Mouse (Mus musculus): ENCODE results near the gene Ssr2. TPM values are rescaled to one million over a fixed set of nuclear protein-coding genes. Genes with fewer than 3 reads are reported as not detected.

The Ssr2 gene
- polyA plus RNA-seq, 1 experiment from 2014 or later, result 269 TPM

GRCm38 (mm10) chr3:88532689-88533511 is 42.8 kb upstream of the Ssr2 start:
- Histone ChIP-seq H3K36me3 (ENCODE audit: insufficient read depth, low read length) (peaks cover 19% of the 10 kb centered on the region), H3K9me3 (ENCODE audit: low read length) (no peaks in the 10 kb centered on the region), H3K9ac (replicated peaks; ENCODE audit: low read length) (peak overlapping the region; percentile 99), H3K4me3 (ENCODE audit: low read length) (peak overlapping the region; percentile 94), H3K27me3 (ENCODE audit: insufficient read depth, low read length) (no peaks in the 10 kb centered on the region), H3K27ac (ENCODE audit: low read length) (peak overlapping the region; percentile 99), H3K4me1 (ENCODE audit: insufficient read depth, low read length) (peaks cover 67% of the 10 kb centered on the region), H3K4me2 (replicated peaks; ENCODE audit: low read depth, low read length) (peak overlapping the region; percentile 83)
- WGBS, result under 1% methylated on average over 30 of the region's 40 CpGs
- peak; percentile 9 for ATAC-seq (ENCODE audit: low FRiP score, low TSS enrichment)

DNA sequence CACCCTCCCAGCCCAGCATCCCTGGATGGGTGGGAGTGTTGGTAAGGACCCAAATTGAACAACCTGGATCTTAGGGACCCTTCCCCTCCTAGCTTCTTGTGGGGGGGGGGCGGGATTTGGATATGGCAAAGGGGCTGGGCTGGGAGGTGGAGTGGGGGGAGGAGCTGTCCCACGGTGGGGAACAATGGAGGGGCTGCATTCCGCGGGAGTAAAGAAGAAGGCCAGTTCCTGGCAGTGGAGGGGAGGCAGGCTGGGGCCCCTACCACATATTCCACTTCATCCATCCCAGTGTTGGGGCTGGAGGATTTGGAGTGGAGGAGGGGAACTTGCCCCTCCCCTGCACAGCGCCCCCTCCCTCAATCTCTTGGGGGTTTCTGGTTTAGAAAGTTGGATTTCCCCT is 42.0 kb upstream of the Ssr2 start:
- 2% methylated on average over 5 of the region's 5 CpGs for WGBS
- peak overlapping the region; percentile 99 for H3K27ac ChIP-seq (ENCODE audit: low read length)
- peaks cover 27% of the 10 kb centered on the region for H3K36me3 ChIP-seq (ENCODE audit: insufficient read depth, low read length)
- peak overlapping the region; percentile 94 for H3K4me3 ChIP-seq (ENCODE audit: low read length)
- peak overlapping the region; percentile 99 for H3K9ac ChIP-seq (replicated peaks; ENCODE audit: low read length)
- no peak for ATAC-seq (ENCODE audit: low FRiP score, low TSS enrichment)
- H3K27me3 ChIP-seq (ENCODE audit: insufficient read depth, low read length), result no peaks in the 10 kb centered on the region
- no peaks in the 10 kb centered on the region for H3K9me3 ChIP-seq (ENCODE audit: low read length)
- peaks cover 71% of the 10 kb centered on the region for H3K4me1 ChIP-seq (ENCODE audit: insufficient read depth, low read length)
- peak overlapping the region; percentile 83 for H3K4me2 ChIP-seq (replicated peaks; ENCODE audit: low read depth, low read length)

DNA sequence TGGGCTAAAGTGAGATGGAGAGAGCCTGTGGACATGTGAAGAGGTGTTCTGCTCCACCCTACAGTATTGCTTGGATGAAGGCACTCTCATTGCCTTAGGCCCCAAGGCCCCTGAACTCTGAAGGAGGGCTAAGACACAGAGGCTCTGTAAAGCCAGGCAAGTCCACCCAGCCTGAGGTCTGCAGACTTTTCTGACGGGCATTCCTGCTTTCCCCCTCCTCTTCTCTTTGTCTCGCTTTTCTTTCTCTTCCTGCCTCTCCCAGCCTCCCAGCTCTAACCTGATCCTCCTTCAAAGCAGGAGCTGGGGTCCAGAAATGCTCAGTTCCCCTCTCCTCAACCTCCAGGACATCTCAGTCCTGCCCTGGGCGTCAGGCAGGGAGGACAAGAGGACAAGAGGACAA is 40.7 kb upstream of the Ssr2 start:
- no peak for ATAC-seq (ENCODE audit: low FRiP score, low TSS enrichment)
- no peaks in the 10 kb centered on the region for H3K9me3 ChIP-seq (ENCODE audit: low read length)
- no peaks in the 10 kb centered on the region for H3K27me3 ChIP-seq (ENCODE audit: insufficient read depth, low read length)
- peaks cover 66% of the 10 kb centered on the region for H3K4me1 ChIP-seq (ENCODE audit: insufficient read depth, low read length)
- H3K4me2 ChIP-seq (replicated peaks; ENCODE audit: low read depth, low read length), result peak overlapping the region; percentile 83
- H3K27ac ChIP-seq (ENCODE audit: low read length), result peak overlapping the region; percentile 61; the same call in 1 of the 2 replicates
- peak overlapping the region; percentile 94 for H3K4me3 ChIP-seq (ENCODE audit: low read length)
- WGBS, result 23% methylated on average over 3 of the region's 3 CpGs
- H3K9ac ChIP-seq (replicated peaks; ENCODE audit: low read length), result peak overlapping the region; percentile 99
- peaks cover 30% of the 10 kb centered on the region for H3K36me3 ChIP-seq (ENCODE audit: insufficient read depth, low read length)

DNA sequence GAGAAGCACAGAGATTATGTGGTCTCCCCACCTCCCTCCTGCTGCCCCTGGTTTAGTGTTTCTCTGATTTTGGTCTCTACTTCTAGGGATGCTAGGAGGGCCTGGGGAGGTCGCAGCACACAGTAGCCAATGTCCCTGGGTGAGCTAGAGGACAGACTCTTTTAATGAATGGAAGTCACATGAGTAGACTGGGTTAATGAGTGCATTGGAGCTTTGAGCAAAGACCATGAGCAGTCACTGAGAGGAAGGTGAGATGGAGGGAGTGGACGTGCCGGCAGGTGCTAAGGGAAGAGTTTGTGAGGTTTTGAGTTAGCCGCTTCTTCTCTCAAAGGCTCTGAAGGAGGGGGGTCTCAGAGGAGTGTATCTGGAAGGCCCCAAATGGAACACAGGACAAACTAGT is 40.1 kb upstream of the Ssr2 start:
- no peaks in the 10 kb centered on the region for H3K27me3 ChIP-seq (ENCODE audit: insufficient read depth, low read length)
- no peaks in the 10 kb centered on the region for H3K9me3 ChIP-seq (ENCODE audit: low read length)
- no peak for ATAC-seq (ENCODE audit: low FRiP score, low TSS enrichment)
- peak overlapping the region; percentile 83 for H3K4me2 ChIP-seq (replicated peaks; ENCODE audit: low read depth, low read length)
- H3K27ac ChIP-seq (ENCODE audit: low read length), result peak overlapping the region; percentile 61; the same call in 1 of the 2 replicates
- 33% methylated on average over 4 of the region's 4 CpGs for WGBS
- peaks cover 60% of the 10 kb centered on the region for H3K4me1 ChIP-seq (ENCODE audit: insufficient read depth, low read length)
- H3K36me3 ChIP-seq (ENCODE audit: insufficient read depth, low read length), result peaks cover 34% of the 10 kb centered on the region
- peak overlapping the region; percentile 94 for H3K4me3 ChIP-seq (ENCODE audit: low read length)
- peak overlapping the region; percentile 99 for H3K9ac ChIP-seq (replicated peaks; ENCODE audit: low read length)

GRCm38 (mm10) chr3:88536103-88536930 is 39.4 kb upstream of the Ssr2 start:
- H3K36me3 ChIP-seq (ENCODE audit: insufficient read depth, low read length), result peaks cover 34% of the 10 kb centered on the region
- 5% methylated on average over 64 of the region's 64 CpGs for WGBS
- peaks cover 57% of the 10 kb centered on the region for H3K4me1 ChIP-seq (ENCODE audit: insufficient read depth, low read length)
- H3K27ac ChIP-seq (ENCODE audit: low read length), result peak overlapping the region; percentile 60; the same call in 1 of the 2 replicates
- no peaks in the 10 kb centered on the region for H3K27me3 ChIP-seq (ENCODE audit: insufficient read depth, low read length)
- peak; percentile 36 for ATAC-seq (ENCODE audit: low FRiP score, low TSS enrichment)
- peak overlapping the region; percentile 83 for H3K4me2 ChIP-seq (replicated peaks; ENCODE audit: low read depth, low read length)
- H3K4me3 ChIP-seq (ENCODE audit: low read length), result peak overlapping the region; percentile 94
- H3K9me3 ChIP-seq (ENCODE audit: low read length), result no peaks in the 10 kb centered on the region
- H3K9ac ChIP-seq (replicated peaks; ENCODE audit: low read length), result peak overlapping the region; percentile 99

- Histone ChIP-seq H3K4me2 (replicated peaks; ENCODE audit: low read depth, low read length) (peak overlapping the region; percentile 83; the same call in 1 of the 2 replicates), H3K27ac (ENCODE audit: low read length) (no peak overlapping the region), H3K9me3 (ENCODE audit: low read length) (no peaks in the 10 kb centered on the region), H3K27me3 (ENCODE audit: insufficient read depth, low read length) (no peaks in the 10 kb centered on the region), H3K36me3 (ENCODE audit: insufficient read depth, low read length) (peaks cover 34% of the 10 kb centered on the region), H3K4me1 (ENCODE audit: insufficient read depth, low read length) (peaks cover 57% of the 10 kb centered on the region), H3K9ac (replicated peaks; ENCODE audit: low read length) (peak overlapping the region; percentile 99), H3K4me3 (ENCODE audit: low read length) (peak overlapping the region; percentile 94; the same call in 1 of the 2 replicates)
- 68% methylated on average over 6 of the region's 6 CpGs for WGBS
- ATAC-seq (ENCODE audit: low FRiP score, low TSS enrichment), result peak; percentile 1; the same call in 1 of the 2 replicates
Measured at GRCm38 (mm10) chr3:88537146-88537545, 38.5 kb upstream of the Ssr2 start.

DNA sequence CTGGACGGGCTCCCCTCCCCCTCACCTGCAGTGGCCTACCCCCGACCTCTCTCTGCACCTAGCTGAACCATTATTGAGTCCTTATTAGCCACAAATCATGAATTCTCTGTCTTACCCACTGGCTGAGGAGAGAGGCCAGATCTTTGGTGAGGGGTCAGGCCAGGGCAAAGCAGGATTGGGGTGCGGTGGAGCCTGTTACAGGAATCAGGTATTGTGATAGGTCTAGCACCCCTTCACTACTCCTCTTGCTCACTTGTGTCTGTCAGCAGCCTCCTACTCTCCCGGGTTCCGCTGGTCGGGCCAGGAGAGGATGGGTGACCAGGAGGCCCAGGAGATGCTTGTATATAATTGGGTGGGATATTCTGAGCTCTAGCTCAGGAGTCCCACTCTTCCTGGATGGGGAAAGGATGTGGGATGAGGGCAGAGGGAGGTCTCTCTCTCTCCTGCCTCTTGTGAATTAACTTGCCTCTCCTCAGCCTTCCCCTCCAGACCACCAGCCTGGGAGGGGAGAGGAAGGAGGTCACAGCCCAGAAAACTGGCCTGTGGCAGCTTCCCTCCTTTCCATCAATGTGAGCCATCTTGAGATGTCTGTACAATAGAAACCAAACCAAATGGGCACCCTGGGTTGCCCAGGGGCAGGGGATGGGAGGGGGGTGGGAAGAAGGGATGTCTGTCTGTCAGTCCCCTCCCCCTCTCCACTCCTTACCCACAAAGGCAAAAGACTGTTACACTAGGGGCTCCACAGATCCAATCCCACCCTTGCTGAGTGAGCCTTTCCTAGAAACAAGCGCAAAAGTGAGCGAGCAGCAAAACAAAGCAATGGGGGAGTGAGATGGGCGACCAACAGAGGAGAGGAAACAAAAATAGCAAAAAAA is 37.2 kb upstream of the Ssr2 start:
- no peak overlapping the region for H3K4me3 ChIP-seq (ENCODE audit: low read length)
- H3K4me1 ChIP-seq (ENCODE audit: insufficient read depth, low read length), result peaks cover 57% of the 10 kb centered on the region
- no peak overlapping the region for H3K9ac ChIP-seq (replicated peaks; ENCODE audit: low read length)
- WGBS, result 45% methylated on average over 9 of the region's 9 CpGs
- no peaks in the 10 kb centered on the region for H3K27me3 ChIP-seq (ENCODE audit: insufficient read depth, low read length)
- H3K36me3 ChIP-seq (ENCODE audit: insufficient read depth, low read length), result peaks cover 34% of the 10 kb centered on the region
- H3K27ac ChIP-seq (ENCODE audit: low read length), result no peak overlapping the region
- H3K4me2 ChIP-seq (replicated peaks; ENCODE audit: low read depth, low read length), result no peak overlapping the region
- no peak for ATAC-seq (ENCODE audit: low FRiP score, low TSS enrichment)
- H3K9me3 ChIP-seq (ENCODE audit: low read length), result no peaks in the 10 kb centered on the region

DNA sequence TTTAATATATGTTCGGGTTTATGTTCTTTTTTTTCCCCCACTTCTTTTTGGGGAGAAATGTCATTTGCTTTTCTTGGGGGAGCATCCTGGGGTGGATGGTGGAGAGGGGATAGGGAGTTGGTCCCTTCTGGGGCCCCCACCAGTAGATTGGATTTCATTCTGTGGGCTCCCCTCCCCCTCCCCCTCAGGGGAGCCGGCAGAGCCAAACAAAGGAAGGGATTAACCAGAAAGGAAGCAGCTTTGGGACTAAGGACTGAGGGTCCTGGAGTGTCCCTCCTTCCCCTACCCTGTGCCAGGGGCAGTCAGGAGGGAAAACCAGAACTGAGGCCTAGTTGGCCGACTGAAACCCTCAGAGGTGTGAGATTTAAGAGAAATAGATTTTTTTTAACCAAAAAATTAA is 36.3 kb upstream of the Ssr2 start:
- Histone ChIP-seq H3K36me3 (ENCODE audit: insufficient read depth, low read length) (peaks cover 34% of the 10 kb centered on the region), H3K4me1 (ENCODE audit: insufficient read depth, low read length) (peaks cover 52% of the 10 kb centered on the region), H3K4me2 (replicated peaks; ENCODE audit: low read depth, low read length) (no peak overlapping the region), H3K4me3 (ENCODE audit: low read length) (no peak overlapping the region), H3K27me3 (ENCODE audit: insufficient read depth, low read length) (no peaks in the 10 kb centered on the region), H3K9ac (replicated peaks; ENCODE audit: low read length) (peak overlapping the region; percentile 51; the same call in 1 of the 2 replicates), H3K9me3 (ENCODE audit: low read length) (no peaks in the 10 kb centered on the region), H3K27ac (ENCODE audit: low read length) (no peak overlapping the region)
- WGBS, result 16% methylated on average over 3 of the region's 3 CpGs
- ATAC-seq (ENCODE audit: low FRiP score, low TSS enrichment), result no peak

GRCm38 (mm10) chr3:88540085-88540484 is 35.6 kb upstream of the Ssr2 start:
- H3K9ac ChIP-seq (replicated peaks; ENCODE audit: low read length), result no peak overlapping the region
- WGBS, result 58% methylated on average over 5 of the region's 5 CpGs
- H3K27ac ChIP-seq (ENCODE audit: low read length), result peak overlapping the region; percentile 31; the same call in 1 of the 2 replicates
- H3K4me1 ChIP-seq (ENCODE audit: insufficient read depth, low read length), result peaks cover 49% of the 10 kb centered on the region
- H3K4me2 ChIP-seq (replicated peaks; ENCODE audit: low read depth, low read length), result no peak overlapping the region
- H3K9me3 ChIP-seq (ENCODE audit: low read length), result no peaks in the 10 kb centered on the region
- H3K36me3 ChIP-seq (ENCODE audit: insufficient read depth, low read length), result peaks cover 34% of the 10 kb centered on the region
- no peak for ATAC-seq (ENCODE audit: low FRiP score, low TSS enrichment)
- no peaks in the 10 kb centered on the region for H3K27me3 ChIP-seq (ENCODE audit: insufficient read depth, low read length)
- H3K4me3 ChIP-seq (ENCODE audit: low read length), result no peak overlapping the region
